Comparison of ENCODE assay signal across 8 mouse cellular contexts in the genomic region with DNA sequence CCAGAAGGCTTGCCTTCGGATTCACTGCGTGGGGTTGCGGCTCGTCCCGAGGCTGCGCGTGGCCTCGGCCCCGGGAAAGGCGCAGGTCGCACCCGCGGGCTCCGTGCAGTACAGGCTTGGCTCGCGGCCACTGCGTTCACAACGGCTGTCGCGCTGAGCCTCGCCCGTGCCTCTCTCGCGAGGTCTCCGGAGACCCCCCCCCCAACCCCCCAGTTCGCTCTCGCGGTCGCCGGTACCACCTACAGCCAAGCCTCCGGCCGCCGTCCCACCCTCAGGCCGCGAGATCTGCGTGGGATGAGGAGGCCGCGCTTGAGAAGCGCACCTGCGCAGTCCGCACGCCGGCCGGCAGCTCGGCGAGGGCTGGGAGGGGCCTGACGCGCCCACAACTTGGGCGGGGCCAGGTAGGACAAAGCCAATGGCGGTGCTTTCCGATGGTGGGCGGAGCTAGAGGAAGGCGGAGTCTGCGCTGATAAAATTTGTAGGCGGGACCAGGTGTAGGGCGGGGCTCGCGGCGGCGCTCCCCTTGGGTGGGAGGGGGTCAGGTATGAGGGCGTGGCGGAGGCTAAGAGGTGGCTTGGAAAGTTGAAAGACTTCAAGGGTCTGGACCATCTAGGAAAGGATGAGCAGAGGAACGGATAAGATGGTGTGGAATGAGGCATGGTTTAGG. TPM values are rescaled to one million over a fixed set of nuclear protein-coding genes. Genes with fewer than 3 reads are reported as not detected.
DNase-seq lines count a peak whose midpoint lies in the region; ATAC-seq lines count a peak whose summit lies in the region.

No protein-coding gene starts in this region.

- ATAC-seq in common myeloid progenitor, adult 5-6 weeks (replicated peaks; ENCODE audit: low read depth, poor library complexity, severe bottlenecking): peak; percentile 81
- ATAC-seq in megakaryocyte progenitor cell, adult 5-6 weeks (replicated peaks; ENCODE audit: poor library complexity): peak; percentile 81

- peak; percentile 99 for DNase-seq in ZHBTc4 (ENCODE audit: low read depth, low spot score)
- peak; percentile 79 to 86 for DNase-seq in gastrocnemius, adult 8-10 months (ENCODE audit: low spot score in 2 of 2)
- DNase-seq in induced T-regulatory cell, adult 2 months (ENCODE audit: low read depth): peak; percentile 97
- peak; percentile 82 to 92 for DNase-seq in left cerebral cortex, adult 9 months (ENCODE audit: low spot score in 2 of 2)
- peak; percentile 90 for DNase-seq in right cerebral cortex, postnatal 14 days
- DNase-seq in urinary bladder, postnatal 36 days (ENCODE audit: low spot score in 2 of 2): peak; percentile 85 to 89

RNA-seq across cellular contexts. Expression of a gene that starts 6.1 kb away (rescaled TPM):
- 4.9 and 8.2 TPM in 2 replicates for total RNA-seq in common myeloid progenitor, adult 5-6 weeks (2017)
- total RNA-seq in gastrocnemius, adult 8-10 months (2022): 1 to 10 TPM; 2.1 to 3.6 (median 2.9) TPM
- 2.6 and 3.6 TPM in 2 replicates for total RNA-seq in megakaryocyte progenitor cell, adult 5-6 weeks (2015)
- 4.6 and 6.2 TPM in 2 replicates for total RNA-seq in megakaryocyte progenitor cell, adult 5-6 weeks (2017)

RNA-seq across cellular contexts. Expression of a gene that starts 13.1 kb away (rescaled TPM):
- not detected in 2 replicates for total RNA-seq in common myeloid progenitor, adult 5-6 weeks (2017)
- total RNA-seq in gastrocnemius, adult 8-10 months (2022): not detected
- not detected in 2 replicates for total RNA-seq in megakaryocyte progenitor cell, adult 5-6 weeks (2015)
- not detected in 2 replicates for total RNA-seq in megakaryocyte progenitor cell, adult 5-6 weeks (2017)

Comparison
In these comparisons a context has a peak if more than half of its experiments do, and no peak if none do; other contexts are left out.
1. Peak in every context shown above with its lines: DNase-seq and ATAC-seq.